Mouse (Mus musculus) neural tube, embryonic 14.5 days (tissue): ENCODE results near the gene Yif1a. TPM values are rescaled to one million over a fixed set of nuclear protein-coding genes. Genes with fewer than 3 reads are reported as not detected.
A peak's percentile ranks its signal among the peaks of the same experiment; 100 is the strongest.

ENCODE experiments used
- ATAC-seq: fragments of 200-750 bp; cut with Nextera tagmentation; 2 replicates; pipeline ENCODE4 v1.8.0; 2017; ENCODE audit warnings: low read depth, mild to moderate bottlenecking, moderate TSS enrichment, moderate library complexity
- H3K27ac ChIP-seq: fragments of 300-500 bp; sonication (generic); 2 replicates; pipeline ENCODE4 v1.5.1; 2014; ENCODE audit warnings: low read depth, mild to moderate bottlenecking, control low read depth, low read length, moderate library complexity, mixed read lengths
- H3K27me3 ChIP-seq: fragments of 300-500 bp; sonication (generic); 2 replicates; pipeline ENCODE4 v1.6.1; 2014; ENCODE audit warnings: low read length; ENCODE audit not compliant: control insufficient read depth, insufficient read depth
- H3K36me3 ChIP-seq: fragments of 300-500 bp; sonication (generic); 2 replicates; pipeline ENCODE4 v1.6.1; 2014; ENCODE audit warnings: low read length, mixed read lengths; ENCODE audit not compliant: control insufficient read depth, insufficient read depth
- H3K4me1 ChIP-seq: fragments of 300-500 bp; sonication (generic); 2 replicates; pipeline ENCODE4 v1.6.1; 2014; ENCODE audit warnings: low read length; ENCODE audit not compliant: control insufficient read depth, insufficient read depth
- H3K4me2 ChIP-seq: fragments of 300-500 bp; sonication (generic); 2 replicates; pipeline ENCODE4 v1.6.1; 2014; ENCODE audit warnings: mild to moderate bottlenecking, low read depth, low read length, control low read depth
- H3K4me3 ChIP-seq: fragments of 300-500 bp; sonication (generic); 2 replicates; pipeline ENCODE4 v1.5.1; 2014; ENCODE audit warnings: low read depth, low read length, control low read depth, mixed read lengths
- H3K9ac ChIP-seq: fragments of 300-500 bp; sonication (generic); replicated peaks from 2 replicates; pipeline ENCODE4 v1.6.1; 2014; ENCODE audit warnings: low read depth, mild to moderate bottlenecking, control low read depth, low read length, mixed read lengths
- H3K9me3 ChIP-seq: fragments of 300-500 bp; sonication (generic); 2 replicates; pipeline ENCODE4 v1.6.1; 2016; ENCODE audit warnings: low read length; ENCODE audit not compliant: control insufficient read depth
- WGBS: fragments of 180-500 bp; shearing (Covaris S2); extraction: QIAGEN DNeasy Blood & Tissue Kit; methylation state at CpG from one replicate; pipeline ENCODE4 v1.1.7; 2014; 5-methylcytosine and 5-hydroxymethylcytosine counted together
- polyA plus RNA-seq: library from polyadenylated mRNA; unstranded; fragments of >200 nt; fragmentation: Nextera tagmentation; extraction: Ambion mirVana; gene quantifications from 2 replicates; pipeline ENCODE4 v1.2.1, GENCODE M21; 2014

Gene Yif1a
- polyA plus RNA-seq, 1 experiment from 2014 or later = 62.2 TPM

- peaks cover 7% of the 10 kb centered on the region; the same call in 1 of the 2 replicates for H3K4me1 ChIP-seq
- no peaks in the 10 kb centered on the region for H3K27me3 ChIP-seq
- WGBS = 83% methylated on average over 10 of the region's 10 CpGs
- H3K4me3 ChIP-seq = no peak overlapping the region
- ATAC-seq = no peak
- no peaks in the 10 kb centered on the region for H3K36me3 ChIP-seq
- H3K9me3 ChIP-seq = no peaks in the 10 kb centered on the region
- H3K4me2 ChIP-seq = no peak overlapping the region
- no peak overlapping the region for H3K27ac ChIP-seq
- H3K9ac ChIP-seq = no peak overlapping the region
Observed at GRCm38 (mm10) chr19:5122492-5122891, 34.2 kb downstream of the Yif1a start.

GRCm38 (mm10) chr19:5123241-5123640 is 34.9 kb downstream of the Yif1a start:
- no peaks in the 10 kb centered on the region for H3K27me3 ChIP-seq
- peaks cover 7% of the 10 kb centered on the region; the same call in 1 of the 2 replicates for H3K4me1 ChIP-seq
- 94% methylated on average over 3 of the region's 3 CpGs for WGBS
- no peak overlapping the region for H3K4me2 ChIP-seq
- no peak overlapping the region for H3K4me3 ChIP-seq
- ATAC-seq = no peak
- no peak overlapping the region for H3K27ac ChIP-seq
- H3K9me3 ChIP-seq = no peaks in the 10 kb centered on the region
- H3K9ac ChIP-seq = no peak overlapping the region
- H3K36me3 ChIP-seq = no peaks in the 10 kb centered on the region

GRCm38 (mm10) chr19:5124055-5124614 is 35.8 kb downstream of the Yif1a start:
- no peak for ATAC-seq
- Histone ChIP-seq H3K9me3 (no peaks in the 10 kb centered on the region), H3K27me3 (no peaks in the 10 kb centered on the region), H3K27ac (no peak overlapping the region), H3K36me3 (no peaks in the 10 kb centered on the region), H3K4me2 (no peak overlapping the region), H3K4me3 (no peak overlapping the region), H3K4me1 (peaks cover 1% of the 10 kb centered on the region; the same call in 1 of the 2 replicates), H3K9ac (no peak overlapping the region)
- WGBS = 72% methylated on average over 7 of the region's 7 CpGs

GRCm38 (mm10) chr19:5129770-5130169 is 41.4 kb downstream of the Yif1a start:
- Histone ChIP-seq H3K4me1 (no peaks in the 10 kb centered on the region), H3K4me2 (no peak overlapping the region), H3K9ac (no peak overlapping the region), H3K9me3 (no peaks in the 10 kb centered on the region), H3K4me3 (no peak overlapping the region), H3K27ac (no peak overlapping the region), H3K36me3 (peaks cover 11% of the 10 kb centered on the region), H3K27me3 (no peaks in the 10 kb centered on the region)
- 42% methylated on average over 1 of the region's 1 CpGs for WGBS
- ATAC-seq = no peak

GRCm38 (mm10) chr19:5131237-5131636 is 42.9 kb downstream of the Yif1a start:
- no peaks in the 10 kb centered on the region for H3K27me3 ChIP-seq
- 87% methylated on average over 4 of the region's 4 CpGs for WGBS
- no peak overlapping the region for H3K4me3 ChIP-seq
- H3K9ac ChIP-seq = no peak overlapping the region
- no peak for ATAC-seq
- H3K27ac ChIP-seq = no peak overlapping the region
- no peak overlapping the region for H3K4me2 ChIP-seq
- H3K4me1 ChIP-seq = no peaks in the 10 kb centered on the region
- no peaks in the 10 kb centered on the region for H3K9me3 ChIP-seq
- peaks cover 14% of the 10 kb centered on the region for H3K36me3 ChIP-seq

GRCm38 (mm10) chr19:5139640-5140039 is 51.3 kb downstream of the Yif1a start:
- H3K9me3 ChIP-seq = no peaks in the 10 kb centered on the region
- H3K4me1 ChIP-seq = no peaks in the 10 kb centered on the region
- ATAC-seq = peak; percentile 38; the same call in 1 of the 2 replicates
- H3K9ac ChIP-seq = no peak overlapping the region
- H3K27me3 ChIP-seq = no peaks in the 10 kb centered on the region
- H3K4me3 ChIP-seq = no peak overlapping the region
- no peak overlapping the region for H3K4me2 ChIP-seq
- peaks cover 38% of the 10 kb centered on the region for H3K36me3 ChIP-seq
- no peak overlapping the region for H3K27ac ChIP-seq
- WGBS = 0% methylated on average over 2 of the region's 2 CpGs

Other genes with a start within 250 kb of the Yif1a start
- 36.4 and 38.1 TPM in 2 replicates for gene Ccs, start 249.2 kb upstream of the Yif1a start, polyA plus RNA-seq
- gene Ccdc87, start 249.2 kb upstream of the Yif1a start, polyA plus RNA-seq = 0.48 and 0.58 TPM in 2 replicates
- gene Ctsf, start 233.4 kb upstream of the Yif1a start, polyA plus RNA-seq = 75.8 and 76.9 TPM in 2 replicates
- gene Actn3, start 210.6 kb upstream of the Yif1a start, polyA plus RNA-seq = 2.2 and 2.8 TPM in 2 replicates
- gene Zdhhc24, start 209.9 kb upstream of the Yif1a start, polyA plus RNA-seq = 19.1 and 19.4 TPM in 2 replicates
- gene Bbs1, start 181.9 kb upstream of the Yif1a start, polyA plus RNA-seq = 7.8 and 10.8 TPM in 2 replicates
- gene Dpp3, start 160.3 kb upstream of the Yif1a start, polyA plus RNA-seq = 75.9 and 95.2 TPM in 2 replicates
- 10.4 and 16.5 TPM in 2 replicates for gene Peli3, start 145.4 kb upstream of the Yif1a start, polyA plus RNA-seq
- 111 and 119 TPM in 2 replicates for gene Mrpl11, start 126.4 kb upstream of the Yif1a start, polyA plus RNA-seq
- 0.35 and 0.48 TPM in 2 replicates for gene Npas4, start 98.2 kb upstream of the Yif1a start, polyA plus RNA-seq
- 11.5 and 12.2 TPM in 2 replicates for gene Slc29a2, start 64.7 kb upstream of the Yif1a start, polyA plus RNA-seq
- gene B4gat1, start 49.7 kb upstream of the Yif1a start, polyA plus RNA-seq = 92.5 and 108 TPM in 2 replicates
- gene AC124502.3, start 49.6 kb upstream of the Yif1a start, polyA plus RNA-seq = 2.1 and 3.0 TPM in 2 replicates
- 21.4 and 34.1 TPM in 2 replicates for gene Brms1, start 47.2 kb upstream of the Yif1a start, polyA plus RNA-seq
- gene Rin1, start 38.1 kb upstream of the Yif1a start, polyA plus RNA-seq = 0.62 and 0.86 TPM in 2 replicates
- 6.3 and 26.4 TPM in 2 replicates for gene Cd248, start 20.5 kb upstream of the Yif1a start, polyA plus RNA-seq
- gene Tmem151a, start 3.0 kb upstream of the Yif1a start, polyA plus RNA-seq = 19.8 and 23.7 TPM in 2 replicates
- gene Cnih2, start 10.0 kb downstream of the Yif1a start, polyA plus RNA-seq = 433 and 499 TPM in 2 replicates
- 199 and 222 TPM in 2 replicates for gene Rab1b, start 18.5 kb downstream of the Yif1a start, polyA plus RNA-seq
- 84.6 and 91.9 TPM in 2 replicates for gene Klc2, start 30.0 kb downstream of the Yif1a start, polyA plus RNA-seq
- gene Pacs1, start 184.6 kb downstream of the Yif1a start, polyA plus RNA-seq = 56.9 TPM in 2 replicates
- gene Sf3b2, start 206.9 kb downstream of the Yif1a start, polyA plus RNA-seq = 321 and 329 TPM in 2 replicates
- gene Gal3st3, start 209.8 kb downstream of the Yif1a start, polyA plus RNA-seq = 31.0 and 38.3 TPM in 2 replicates
- not detected in 2 replicates for gene Catsper1, start 247.2 kb downstream of the Yif1a start, polyA plus RNA-seq